Mouse (Mus musculus) MEL (cell line): ENCODE measurements around the gene Prkce. TPM values are rescaled to one million over a fixed set of nuclear protein-coding genes. Genes with fewer than 3 reads are reported as not detected.

Experiments used
- DNase-seq: peaks from one replicate; pipeline ENCODE4 v3.0.0; 2011; ENCODE audit warnings: low read depth, low spot score
- H3K27ac ChIP-seq: 2 replicates; pipeline ENCODE4 v1.5.1; 2012; ENCODE audit warnings: low read depth, mild to moderate bottlenecking, control low read depth, low read length, moderate library complexity; ENCODE audit not compliant: control insufficient read depth
- H3K27me3 ChIP-seq, 2 experiments: fragments of 150-350 bp in 1 of 2; sonication (generic) in 1 of 2; 2 replicates each; pipeline ENCODE4 v1.6.1; 2012; ENCODE audit warnings: low read length in 2 of 2, mild to moderate bottlenecking in 2 of 2, improper control_type of control experiment in 1 of 2, moderate library complexity in 1 of 2; ENCODE audit not compliant: insufficient read depth in 2 of 2, control insufficient read depth in 1 of 2
- H3K36me3 ChIP-seq, 2 experiments: 2 replicates each; pipeline ENCODE4 v1.6.1; 2012 to 2014; ENCODE audit warnings: low read length in 2 of 2, improper control_type of control experiment in 1 of 2, inconsistent platforms in 1 of 2, mild to moderate bottlenecking in 1 of 2; ENCODE audit not compliant: insufficient read depth in 2 of 2, control insufficient read depth in 1 of 2
- H3K4me1 ChIP-seq, 2 experiments: fragments of 150-350 bp in 1 of 2; sonication (generic) in 1 of 2; 2 replicates each; pipeline ENCODE4 v1.6.1; 2012; ENCODE audit warnings: low read length in 2 of 2, improper control_type of control experiment in 1 of 2, mild to moderate bottlenecking in 1 of 2; ENCODE audit not compliant: insufficient read depth in 2 of 2, control insufficient read depth in 1 of 2
- H3K4me3 ChIP-seq, 2 experiments: fragments of 150-350 bp in 1 of 2; sonication (generic) in 1 of 2; 2 replicates each; pipeline ENCODE4 v1.5.1; 2012; ENCODE audit warnings: low read depth in 2 of 2, low read length in 2 of 2, mild to moderate bottlenecking in 2 of 2, moderate library complexity in 2 of 2, control low read depth in 1 of 2, improper control_type of control experiment in 1 of 2; ENCODE audit not compliant: control insufficient read depth in 1 of 2, insufficient read depth in 1 of 2
- H3K79me2 ChIP-seq: 2 replicates; pipeline ENCODE4 v1.6.1; 2012; ENCODE audit warnings: mild to moderate bottlenecking, low read length, moderate library complexity; ENCODE audit not compliant: control insufficient read depth, poor library complexity, insufficient read depth
- H3K9ac ChIP-seq: 2 replicates; pipeline ENCODE4 v1.6.1; 2012; ENCODE audit warnings: low read depth, mild to moderate bottlenecking, control low read depth, low read length, moderate library complexity; ENCODE audit not compliant: control insufficient read depth, poor library complexity, severe bottlenecking
- H3K9me3 ChIP-seq: fragments of 150-350 bp; sonication (generic); replicated peaks from 2 replicates; pipeline ENCODE4 v1.6.1; 2012; ENCODE audit warnings: mild to moderate bottlenecking, low read length, improper control_type of control experiment, moderate library complexity; ENCODE audit not compliant: insufficient read depth
- BHLHE40 ChIP-seq: IDR thresholded peaks from 2 replicates; pipeline ENCODE4 v1.6.1; 2012; ENCODE audit warnings: low read depth, mild to moderate bottlenecking, inconsistent platforms, low read length, improper control_type of control experiment, borderline replicate concordance
- CTCF ChIP-seq, 3 experiments: IDR thresholded peaks in 2 of 3; conservative IDR thresholded peaks in 1 of 3; 2 replicates each; pipeline ENCODE4 v1.5.1; 2011 to 2012; ENCODE audit warnings: low read length in 3 of 3, low read depth in 2 of 3, mild to moderate bottlenecking in 2 of 3, improper control_type of control experiment in 1 of 3, inconsistent platforms in 1 of 3, mixed read lengths in 1 of 3, moderate library complexity in 1 of 3; ENCODE audit not compliant: control insufficient read depth in 1 of 3, insufficient read depth in 1 of 3, poor library complexity in 1 of 3, severe bottlenecking in 1 of 3
- EP300 ChIP-seq, 2 experiments: IDR thresholded peaks; 2 replicates each; pipeline ENCODE4 v1.6.1; 2011; ENCODE audit warnings: improper control_type of control experiment in 2 of 2, low read length in 2 of 2, low read depth in 1 of 2, mild to moderate bottlenecking in 1 of 2
- ETS1 ChIP-seq: IDR thresholded peaks from 2 replicates; pipeline ENCODE4 v1.6.1; 2012; ENCODE audit warnings: low read depth, mild to moderate bottlenecking, inconsistent platforms, low read length, improper control_type of control experiment, moderate library complexity
- GABPA ChIP-seq: IDR thresholded peaks from 2 replicates; pipeline ENCODE4 v1.6.1; 2012; ENCODE audit warnings: low read depth, mild to moderate bottlenecking, inconsistent platforms, low read length, improper control_type of control experiment, moderate library complexity
- GATA1 ChIP-seq: IDR thresholded peaks from 2 replicates; pipeline ENCODE4 v1.6.1; 2011; ENCODE audit warnings: low read depth, low read length, improper control_type of control experiment
- KAT2A ChIP-seq: conservative IDR thresholded peaks from 2 replicates; pipeline ENCODE4 v1.6.1; 2012; ENCODE audit warnings: low read depth, low read length, improper control_type of control experiment, inconsistent platforms
- MXI1 ChIP-seq: IDR thresholded peaks from 2 replicates; pipeline ENCODE4 v1.6.1; 2011; ENCODE audit warnings: mild to moderate bottlenecking, low read depth, low read length, improper control_type of control experiment
- MYB ChIP-seq: IDR thresholded peaks from 2 replicates; pipeline ENCODE4 v1.6.1; 2011; ENCODE audit warnings: mild to moderate bottlenecking, low read depth, low read length, improper control_type of control experiment
- NRF1 ChIP-seq: IDR thresholded peaks from 2 replicates; pipeline ENCODE4 v1.6.1; 2014; ENCODE audit warnings: low read depth, mild to moderate bottlenecking, inconsistent platforms, low read length, improper control_type of control experiment, moderate library complexity; ENCODE audit not compliant: poor library complexity, insufficient read depth, severe bottlenecking
- TAL1 ChIP-seq: IDR thresholded peaks from 2 replicates; pipeline ENCODE4 v1.6.1; 2012; ENCODE audit warnings: mild to moderate bottlenecking, inconsistent platforms, low read length, moderate library complexity, mixed read lengths
- TBP ChIP-seq: IDR thresholded peaks from 2 replicates; pipeline ENCODE4 v1.8.0; 2011; ENCODE audit warnings: low read depth, low read length, improper control_type of control experiment
- TCF12 ChIP-seq: IDR thresholded peaks from 2 replicates; pipeline ENCODE4 v1.6.1; 2014; ENCODE audit warnings: low read depth, mild to moderate bottlenecking, inconsistent platforms, low read length, improper control_type of control experiment, moderate library complexity
- USF2 ChIP-seq, 2 experiments: IDR thresholded peaks; 2 replicates each; pipeline ENCODE4 v1.6.1; 2011 to 2012; ENCODE audit warnings: improper control_type of control experiment in 2 of 2, low read length in 2 of 2, borderline replicate concordance in 1 of 2, inconsistent platforms in 1 of 2, low read depth in 1 of 2, mild to moderate bottlenecking in 1 of 2; ENCODE audit not compliant: insufficient read depth in 1 of 2
- ZNF384 ChIP-seq: IDR thresholded peaks from 2 replicates; pipeline ENCODE4 v1.6.1; 2012; ENCODE audit warnings: low read depth, mild to moderate bottlenecking, inconsistent platforms, low read length, improper control_type of control experiment
- polyA plus RNA-seq, 2 experiments: library from polyadenylated mRNA; stranded (reverse) in 1 of 2; unstranded in 1 of 2; fragments of >175 nt in 1 of 2; fragments of >200 nt in 1 of 2; gene quantifications; 2 replicates each; pipeline versions ENCODE4 v1.2.1 to v1.2.4; 2012; ENCODE audit warnings: low replicate concordance in 2 of 2, low read depth in 1 of 2; ENCODE audit not compliant: insufficient read length in 2 of 2, insufficient read depth in 1 of 2, missing spikeins in 1 of 2
- total RNA-seq: library from RNA; depleted of rRNA; stranded (reverse); fragments of 300-350 nt; gene quantifications from 2 replicates; pipeline ENCODE4 v1.2.3, GENCODE M21; 2012

Prkce gene
- total and polyA plus RNA-seq, 3 experiments: 3.0 to 5.3 TPM; not detected in 1

GRCm38 (mm10) chr17:86352247-86353037, 184.9 kb downstream of the Prkce start:
- H3K27ac ChIP-seq: no peak overlapping the region
- no peaks in the 10 kb centered on the region for H3K79me2 ChIP-seq
- H3K36me3 ChIP-seq: peaks cover 0 to 21% of the 10 kb centered on the region in 2 experiments; a peak in 2 of 4 replicates
- peaks cover 21% of the 10 kb centered on the region in 2 experiments for H3K4me1 ChIP-seq
- H3K9me3 ChIP-seq: no peaks in the 10 kb centered on the region
- no peak overlapping the region for H3K9ac ChIP-seq
- no peak overlapping the region for H3K4me3 ChIP-seq
- DNase-seq: no peak
- H3K27me3 ChIP-seq: no peaks in the 10 kb centered on the region
- TF ChIP-seq BHLHE40 (no peak), NRF1 (no peak), GABPA (no peak), KAT2A (no peak), TCF12 (no peak), TBP (no peak), MXI1 (no peak), CTCF (IDR thresholded peaks at IDR 0.05 in 2 of 3, conservative IDR thresholded peaks at IDR 0.05 in 1 of 3; ENCODE audit: control insufficient read depth in 1 of 3, insufficient read depth in 1 of 3, low read depth in 2 of 3, low read length in 3 of 3, poor library complexity in 1 of 3, severe bottlenecking in 1 of 3) (no peak), USF2 (IDR thresholded peaks at IDR 0.05; ENCODE audit: borderline replicate concordance in 1 of 2, insufficient read depth in 1 of 2, low read depth in 1 of 2, low read length in 2 of 2) (no peak), ZNF384 (no peak), GATA1 (no peak)

- no peak for DNase-seq
- Histone ChIP-seq H3K79me2 (no peaks in the 10 kb centered on the region), H3K36me3 (peaks cover 0 to 21% of the 10 kb centered on the region in 2 experiments; a peak in 2 of 4 replicates), H3K4me1 (peaks cover 21% of the 10 kb centered on the region in 2 experiments), H3K27ac (no peak overlapping the region), H3K27me3 (no peaks in the 10 kb centered on the region), H3K9me3 (no peaks in the 10 kb centered on the region), H3K9ac (no peak overlapping the region), H3K4me3 (no peak overlapping the region)
- TF ChIP-seq MYB (peak; percentile 47; the same call in 1 of the 2 replicates), USF2 (IDR thresholded peaks at IDR 0.05; ENCODE audit: borderline replicate concordance in 1 of 2, insufficient read depth in 1 of 2, low read depth in 1 of 2, low read length in 2 of 2) (no peak), ETS1 (no peak), EP300 (IDR thresholded peaks at IDR 0.05; ENCODE audit: low read depth in 1 of 2, low read length in 2 of 2) (peak in 1 of 2 experiments; percentile 51; a peak in 2 of 4 replicates), TAL1 (no peak), TCF12 (peak; percentile 34)
Measured at GRCm38 (mm10) chr17:86353679-86354078, 186.1 kb downstream of the Prkce start.
